Mouse (Mus musculus): ENCODE data around the gene Stard13. TPM values are rescaled to one million over a fixed set of nuclear protein-coding genes. Genes with fewer than 3 reads are reported as not detected.

Stard13 gene
- total RNA-seq, 2 experiments from 2014 or later: 0.07 TPM; not detected in 1

DNA sequence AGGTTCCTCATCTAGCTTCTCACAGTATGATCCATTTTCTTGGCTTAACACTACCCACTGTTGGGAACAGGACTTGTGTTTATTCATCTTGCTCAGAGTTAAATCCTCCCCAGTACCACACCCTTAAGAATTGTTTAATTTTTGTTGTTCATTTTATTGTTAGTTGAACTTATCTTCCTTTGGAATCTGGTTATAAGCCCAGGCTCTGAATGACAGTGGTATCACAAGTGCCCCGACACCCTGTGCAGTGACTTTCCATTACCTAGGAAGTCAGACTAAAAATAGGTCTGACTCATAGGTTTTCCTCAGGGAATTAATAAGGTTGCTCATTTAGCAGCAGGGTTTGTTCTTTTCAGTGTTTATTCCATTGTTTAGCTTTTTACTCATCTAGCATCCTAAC is 168.4 kb downstream of the Stard13 start:
- ATAC-seq (ENCODE audit: poor library complexity, severe bottlenecking): no peak

GRCm38 (mm10) chr5:151061942-151062341 is 171.7 kb downstream of the Stard13 start:
- ATAC-seq (ENCODE audit: poor library complexity, severe bottlenecking): no peak

- no peak for ATAC-seq (ENCODE audit: poor library complexity, severe bottlenecking)
Measured at GRCm38 (mm10) chr5:151060476-151060875, 173.2 kb downstream of the Stard13 start.

DNA sequence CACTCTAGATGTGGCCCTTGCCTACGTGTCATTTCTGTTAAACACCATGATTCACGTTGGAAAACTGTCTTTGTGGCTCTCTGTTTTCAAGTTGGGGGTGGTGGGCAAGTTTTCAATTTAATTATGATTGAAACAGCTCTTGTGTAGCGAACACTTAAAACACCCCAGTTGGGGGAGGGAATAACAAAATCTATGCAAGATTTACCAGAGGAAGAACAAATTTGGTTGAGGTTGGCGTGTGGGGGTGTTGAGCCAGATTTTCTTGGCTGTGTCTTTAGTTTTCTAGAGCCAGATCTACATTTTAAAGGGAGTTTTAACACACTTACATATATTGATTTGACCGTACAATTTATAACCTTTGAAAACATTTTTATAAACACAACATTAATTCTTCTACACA is 173.9 kb downstream of the Stard13 start:
- ATAC-seq (ENCODE audit: poor library complexity, severe bottlenecking): no peak

GRCm38 (mm10) chr5:151059352-151059751 is 174.3 kb downstream of the Stard13 start:
- ATAC-seq (ENCODE audit: poor library complexity, severe bottlenecking): no peak

DNA sequence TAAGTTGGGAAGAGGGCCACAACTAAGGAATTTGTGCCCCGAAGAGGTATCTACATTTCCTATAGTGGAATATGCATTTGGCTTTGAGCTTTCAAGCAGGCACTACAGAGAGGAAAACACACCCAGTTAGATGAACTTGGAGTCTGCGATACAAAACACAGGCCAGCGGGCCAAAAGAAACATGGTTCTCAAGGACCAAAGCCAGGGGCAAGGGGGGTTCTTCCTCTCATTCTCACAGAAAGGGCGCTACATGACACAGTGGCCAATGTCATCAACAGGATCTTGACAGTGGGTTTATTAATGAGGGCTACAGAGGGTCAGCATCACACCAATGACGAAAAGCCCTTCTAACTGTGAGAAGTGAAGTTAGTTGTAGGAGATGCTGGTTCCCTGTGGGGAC is 175.9 kb downstream of the Stard13 start:
- ATAC-seq (ENCODE audit: poor library complexity, severe bottlenecking): no peak

- ATAC-seq (ENCODE audit: poor library complexity, severe bottlenecking): peak; percentile 71
Measured at GRCm38 (mm10) chr5:151056920-151057294, 176.7 kb downstream of the Stard13 start.

GRCm38 (mm10) chr5:151056255-151056919 is 177.2 kb downstream of the Stard13 start:
- ATAC-seq (ENCODE audit: poor library complexity, severe bottlenecking): no peak

DNA sequence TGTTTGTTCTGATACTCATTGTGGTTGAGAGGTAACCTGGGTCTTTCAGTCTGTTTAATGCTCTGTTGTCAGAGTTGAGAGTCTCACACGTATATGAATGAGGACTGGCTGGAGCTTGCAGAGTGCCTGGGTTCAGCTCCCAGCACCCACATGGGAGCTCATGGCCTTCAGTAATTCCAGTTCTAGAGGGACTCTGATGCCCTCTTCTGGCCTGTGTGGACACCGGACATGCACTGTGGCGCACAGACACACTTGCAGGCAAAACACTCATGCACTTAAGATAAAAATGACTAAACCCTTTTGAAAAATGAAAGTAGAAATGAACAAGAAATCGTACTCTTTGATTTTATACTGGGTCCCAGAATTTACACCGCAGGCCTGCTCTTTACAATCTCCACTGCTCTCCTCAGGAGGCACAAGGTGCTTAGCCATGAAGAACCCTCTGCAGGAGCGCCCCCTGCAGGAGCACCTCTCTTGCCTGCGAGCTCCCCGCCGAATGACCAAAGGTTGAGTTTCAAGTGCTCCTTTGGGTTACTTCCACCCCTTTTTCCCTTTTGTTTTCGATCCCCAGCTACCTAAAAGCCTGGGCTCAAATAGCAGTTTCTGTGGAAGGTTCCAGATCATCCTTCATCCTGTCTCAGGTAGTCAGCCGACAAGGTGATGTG is 178.1 kb downstream of the Stard13 start:
- ATAC-seq (ENCODE audit: poor library complexity, severe bottlenecking): no peak

DNA sequence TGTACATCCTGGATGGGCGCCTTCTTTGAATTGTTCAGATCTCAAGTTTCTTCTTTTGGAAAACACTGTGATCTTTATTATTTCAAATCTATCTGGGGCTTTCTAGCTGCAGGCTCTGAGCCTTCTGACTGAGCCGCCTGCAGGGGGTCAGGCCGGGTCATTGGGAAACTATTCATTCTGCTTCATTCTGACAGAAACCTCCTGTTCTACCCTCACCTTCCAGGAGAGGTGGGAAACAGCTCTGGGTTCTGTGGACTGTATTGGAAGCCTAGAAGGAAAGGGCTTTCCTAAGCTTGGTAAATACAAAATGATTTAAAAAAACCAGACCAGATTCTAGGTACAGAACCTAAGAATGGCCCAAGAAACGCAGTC is 178.9 kb downstream of the Stard13 start:
- ATAC-seq (ENCODE audit: poor library complexity, severe bottlenecking): no peak

- ATAC-seq (ENCODE audit: poor library complexity, severe bottlenecking): no peak
Measured at GRCm38 (mm10) chr5:151054100-151054742, 179.4 kb downstream of the Stard13 start.

DNA sequence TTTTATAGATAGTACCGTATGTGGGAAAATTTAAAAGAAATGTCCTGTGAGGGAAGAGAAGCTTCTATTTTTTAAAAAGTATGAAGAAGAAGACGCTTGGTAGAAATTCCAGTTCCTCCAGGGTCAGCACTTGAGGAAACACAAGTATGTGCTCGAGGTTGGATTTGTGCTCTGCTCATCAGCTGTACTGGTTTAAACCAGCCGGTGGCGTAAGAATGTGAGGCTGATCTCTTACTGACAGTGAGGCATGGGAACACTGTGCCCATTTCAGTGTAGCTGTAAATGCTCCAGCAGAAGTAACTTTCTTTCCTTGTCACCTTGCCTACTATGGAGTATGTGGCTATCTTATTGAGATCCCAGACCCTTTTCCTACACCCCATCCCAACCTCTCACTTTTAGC is 180.4 kb downstream of the Stard13 start:
- ATAC-seq (ENCODE audit: poor library complexity, severe bottlenecking): no peak

DNA sequence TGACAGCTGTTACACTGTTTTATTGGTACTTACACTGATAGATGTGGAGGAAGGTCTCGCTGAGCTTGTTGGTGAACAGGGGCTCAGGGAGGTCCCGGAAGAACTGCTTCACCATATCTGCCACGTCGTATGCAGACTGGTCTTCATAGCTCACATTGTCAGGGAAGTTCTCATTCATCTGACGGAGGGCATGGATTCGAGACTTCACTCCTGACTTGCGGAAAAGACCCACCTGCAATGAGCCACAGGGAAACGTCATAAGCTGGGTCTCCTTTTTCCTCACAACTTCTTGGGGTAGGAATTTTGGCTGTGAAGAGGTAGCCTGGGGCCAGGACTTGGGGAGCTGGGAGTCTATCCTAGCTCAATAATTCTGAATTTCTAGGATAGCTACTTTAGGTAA is 181.3 kb downstream of the Stard13 start:
- no peak for ATAC-seq (ENCODE audit: poor library complexity, severe bottlenecking)

GRCm38 (mm10) chr5:151047488-151047887 is 186.1 kb downstream of the Stard13 start:
- no peak for ATAC-seq (ENCODE audit: poor library complexity, severe bottlenecking)

DNA sequence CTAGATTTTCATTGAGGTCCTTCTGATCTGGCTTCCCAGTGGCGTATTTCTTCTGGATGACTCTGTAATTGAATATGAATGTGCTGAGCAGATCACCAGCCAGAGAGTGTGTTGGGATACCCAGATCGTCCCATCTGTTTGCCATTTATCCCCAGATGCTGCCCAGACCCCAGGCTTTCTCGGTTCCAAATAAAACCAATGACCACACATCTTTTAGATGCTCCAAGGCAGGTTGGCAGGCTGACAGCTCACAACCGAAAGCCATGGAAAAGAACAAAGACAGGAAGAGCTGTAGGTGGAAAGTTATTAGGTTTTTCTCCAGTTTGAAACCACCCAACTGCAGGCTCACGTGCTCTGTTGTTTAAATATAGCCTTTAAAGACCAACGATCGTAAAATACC is 186.7 kb downstream of the Stard13 start:
- no peak for ATAC-seq (ENCODE audit: poor library complexity, severe bottlenecking)

- no peak for ATAC-seq (ENCODE audit: poor library complexity, severe bottlenecking)
Measured at GRCm38 (mm10) chr5:151046131-151046530, 187.5 kb downstream of the Stard13 start.

DNA sequence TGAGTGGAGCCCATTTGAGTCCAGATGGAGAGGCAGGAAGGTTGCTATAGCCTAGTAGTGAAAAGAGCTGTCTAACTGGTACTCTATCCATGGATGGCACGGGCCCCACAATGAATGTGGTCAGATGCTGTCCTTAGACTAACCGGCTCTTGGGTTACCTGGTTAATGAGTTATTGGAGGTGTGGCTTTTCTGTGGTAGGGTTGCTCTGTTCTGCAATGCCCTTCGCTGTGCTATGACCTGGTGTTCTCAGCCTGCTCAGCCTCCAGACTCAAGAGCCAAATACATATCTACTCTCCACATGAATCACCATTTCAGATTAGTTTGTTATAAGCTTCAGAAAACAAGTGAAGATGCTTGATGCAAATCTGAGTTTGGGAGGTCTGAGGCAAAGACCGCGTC is 190.7 kb downstream of the Stard13 start:
- ATAC-seq (ENCODE audit: poor library complexity, severe bottlenecking): no peak

GRCm38 (mm10) chr5:151037871-151038270 is 195.8 kb downstream of the Stard13 start:
- no peak for ATAC-seq (ENCODE audit: poor library complexity, severe bottlenecking)

GRCm38 (mm10) chr5:151034715-151035512 is 198.7 kb downstream of the Stard13 start:
- no peak for ATAC-seq (ENCODE audit: poor library complexity, severe bottlenecking)

GRCm38 (mm10) chr5:151028906-151029305 is 204.7 kb downstream of the Stard13 start:
- no peak for ATAC-seq (ENCODE audit: poor library complexity, severe bottlenecking)

DNA sequence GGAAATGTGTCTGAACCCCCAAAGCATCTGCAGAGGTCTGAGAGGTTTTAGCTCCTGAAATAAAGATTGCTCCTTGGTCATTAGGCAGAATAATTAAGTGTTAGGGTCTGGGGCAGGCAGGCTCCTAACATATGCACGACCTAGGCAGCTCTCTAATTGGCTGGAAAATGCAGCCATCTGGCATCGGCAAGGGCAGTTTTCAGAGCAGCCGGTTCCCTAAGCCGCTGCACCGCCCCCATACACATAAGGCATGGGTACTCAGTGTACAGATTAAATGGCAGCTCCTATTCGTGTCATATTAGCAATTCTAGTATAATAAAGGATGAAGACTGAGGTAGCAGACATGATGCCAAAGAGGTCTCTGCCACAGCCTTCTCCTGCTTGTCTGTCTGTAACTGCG is 206.5 kb downstream of the Stard13 start:
- no peak for ATAC-seq (ENCODE audit: poor library complexity, severe bottlenecking)
